Mouse (Mus musculus) 3134 (cell line): ENCODE measurements at regions not wholly inside any gene's neighbourhood (a gene's known extent, or its start where the extent isn't known, plus 50 kb on each side); places are given as distances from the start of the nearest gene placed in this dataset.
A peak's percentile ranks its signal among the peaks of the same experiment; 100 is the strongest.

Experiments
- DNase-seq: peaks from one replicate; pipeline ENCODE4 v3.0.0-alpha.2; 2011; ENCODE audit warnings: low spot score; ENCODE audit not compliant: insufficient read length; ENCODE audit errors: extremely low read depth

- peak; percentile 68 for DNase-seq
Measured at GRCm38 (mm10) chr15:84616880-84617279, 52.5 kb upstream of the Prr5 start.

DNA sequence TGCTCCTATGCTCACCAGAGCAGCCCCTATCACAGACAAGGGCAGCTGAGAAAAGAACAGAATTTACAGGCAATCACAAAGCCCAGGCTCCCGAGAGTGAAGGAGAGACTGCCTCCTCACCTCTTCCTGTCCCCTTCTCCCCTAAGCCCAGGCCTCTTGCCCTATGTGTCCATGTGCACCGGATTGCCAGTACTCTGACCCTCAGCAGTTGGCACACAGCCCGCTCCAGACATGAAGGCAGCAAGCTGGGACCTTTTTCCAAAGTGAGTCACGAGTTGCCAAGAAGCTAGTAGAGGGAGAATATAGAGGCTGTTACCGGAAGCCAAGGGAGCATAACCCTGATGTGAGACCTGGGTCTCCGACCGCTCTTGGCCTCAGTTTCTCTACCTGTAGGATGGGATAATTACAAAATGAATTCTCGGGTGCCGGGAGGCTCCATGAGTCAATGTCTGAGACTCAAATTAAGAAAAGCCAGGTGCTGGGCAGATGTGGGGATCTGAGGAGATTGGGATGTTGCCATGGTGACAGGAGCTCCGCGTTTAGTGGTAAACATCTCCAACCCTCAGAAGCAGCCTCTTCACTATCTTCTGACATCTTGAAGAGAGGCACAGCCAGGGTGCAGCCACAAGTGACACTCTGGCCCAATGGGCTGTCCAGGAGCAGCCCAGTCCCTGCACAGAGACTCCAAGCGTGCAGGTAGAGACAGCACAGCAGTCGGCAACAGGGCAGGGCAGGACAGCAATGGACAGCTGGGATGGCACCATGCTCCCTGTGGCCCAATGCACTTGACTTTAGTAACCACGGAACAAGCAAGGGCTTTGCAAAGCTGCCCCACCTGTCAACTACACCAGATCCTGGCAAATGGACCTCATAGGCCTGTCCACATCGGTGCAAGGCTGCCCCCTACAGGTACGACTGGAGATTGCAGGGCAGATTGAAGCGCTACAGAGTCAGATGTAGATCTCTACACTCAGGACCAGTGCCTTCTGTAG is 55.6 kb upstream of the Prr5 start:
- DNase-seq = peak; percentile 39

DNA sequence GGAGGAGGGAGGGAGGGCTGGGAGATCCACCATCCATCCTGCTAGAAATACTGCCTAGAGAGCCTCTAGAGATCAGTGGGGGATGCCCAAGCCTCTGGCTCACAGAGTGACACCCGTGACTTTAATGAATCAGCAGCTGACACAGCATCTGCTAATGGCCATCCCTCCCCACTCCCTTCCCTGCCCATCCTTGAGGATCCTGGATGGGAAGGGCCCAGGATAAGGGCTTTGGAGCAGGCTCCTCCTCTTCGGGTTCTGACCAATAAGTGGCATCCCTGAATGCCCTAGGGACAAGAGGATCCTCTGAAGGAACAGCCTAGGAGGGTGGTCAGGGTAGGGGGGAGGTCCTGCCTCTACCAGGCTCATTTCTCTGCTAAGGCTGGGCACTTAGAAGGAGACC is 55.3 kb upstream of the Rtl6 start:
- DNase-seq = no peak

DNA sequence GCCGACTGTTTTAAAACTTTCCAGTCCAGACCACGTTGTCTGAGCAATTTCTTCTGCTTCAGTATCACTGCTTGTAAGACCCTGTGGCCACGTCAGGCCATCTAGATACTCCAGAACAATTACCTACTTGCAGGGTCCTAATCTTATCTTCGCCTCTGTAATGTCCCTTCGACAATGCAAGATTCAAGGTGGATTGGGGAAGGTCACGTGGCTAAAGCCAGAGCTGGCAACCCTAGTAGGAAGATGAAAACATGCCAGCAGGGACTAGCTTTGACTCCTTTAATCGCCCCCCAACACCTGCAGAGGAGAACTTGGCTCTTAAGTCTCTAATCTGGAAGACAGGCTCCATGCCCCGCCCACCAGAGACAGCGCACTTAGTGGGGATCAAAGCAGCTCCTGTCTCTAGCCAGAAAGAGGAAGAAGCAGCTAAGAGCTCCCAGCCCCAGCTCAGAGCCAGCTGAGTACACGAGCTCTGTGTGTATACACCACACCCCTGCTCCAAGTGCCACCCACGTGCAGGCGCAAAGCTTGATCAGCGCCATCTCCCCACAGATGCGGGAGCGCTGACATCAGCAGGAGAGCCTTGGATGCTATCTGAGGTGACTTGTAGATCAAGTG is 52.3 kb upstream of the Rtl6 start:
- no peak for DNase-seq

GRCm38 (mm10) chr15:84609063-84609462 is 51.4 kb upstream of the Rtl6 start:
- no peak for DNase-seq
